Mouse (Mus musculus) layer of hippocampus, postnatal 25 days (tissue): ENCODE measurements around the gene Mymk. TPM values are rescaled to one million over a fixed set of nuclear protein-coding genes. Genes with fewer than 3 reads are reported as not detected.
A peak's percentile ranks its signal among the peaks of the same experiment; 100 is the strongest.

Source experiments
- DNase-seq, 2 experiments: peaks; one replicate each; pipeline ENCODE4 v3.0.0; 2022; ENCODE audit warnings: mixed read lengths in 2 of 2, low spot score in 1 of 2; ENCODE audit errors: extremely low spot score in 1 of 2
- total RNA-seq, 2 experiments: library from RNA; stranded (reverse); gene quantifications; 2 replicates each; pipeline ENCODE4 v1.2.3; 2021

The Mymk gene
- total RNA-seq, 2 experiments from 2014 or later: 0.61 to 0.71 TPM

- no peak for DNase-seq
Measured at GRCm38 (mm10) chr2:27083761-27084475, 11.9 kb upstream of the Mymk start.

GRCm38 (mm10) chr2:27079649-27080048 is 7.7 kb upstream of the Mymk start:
- DNase-seq: no peak

GRCm38 (mm10) chr2:27079152-27079584 is 7.2 kb upstream of the Mymk start, which contains the start of gene Adamtsl2:
Gene Adamtsl2, plus strand, starts transcription at chr2:27079379.
- DNase-seq: peak in 1 of 2 experiments; percentile 52

- DNase-seq: no peak
Measured at GRCm38 (mm10) chr2:27078312-27078711, 6.3 kb upstream of the Mymk start.

- no peak for DNase-seq
Measured at GRCm38 (mm10) chr2:27077655-27078244, 5.8 kb upstream of the Mymk start.

- no peak for DNase-seq
Measured at GRCm38 (mm10) chr2:27075485-27075884, 3.5 kb upstream of the Mymk start.

GRCm38 (mm10) chr2:27074804-27075203 is 2.8 kb upstream of the Mymk start:
- no peak for DNase-seq

- no peak for DNase-seq
Measured at GRCm38 (mm10) chr2:27073407-27073806, 1.4 kb upstream of the Mymk start.

- peak; percentile 59 to 84 for DNase-seq
Measured at GRCm38 (mm10) chr2:27071137-27071536, 842 bp downstream of the Mymk start.

- DNase-seq: no peak
Measured at GRCm38 (mm10) chr2:27070247-27070813, 1.6 kb downstream of the Mymk start.

GRCm38 (mm10) chr2:27069646-27070045 is 2.3 kb downstream of the Mymk start:
- no peak for DNase-seq

- DNase-seq: no peak
Measured at GRCm38 (mm10) chr2:27067996-27068395, 4.0 kb downstream of the Mymk start.

- no peak for DNase-seq
Measured at GRCm38 (mm10) chr2:27067124-27067523, 4.9 kb downstream of the Mymk start.

GRCm38 (mm10) chr2:27059187-27059586 is 12.8 kb downstream of the Mymk start:
- no peak for DNase-seq

GRCm38 (mm10) chr2:27058751-27059150 is 13.2 kb downstream of the Mymk start:
- DNase-seq: no peak

GRCm38 (mm10) chr2:27058251-27058650 is 13.7 kb downstream of the Mymk start:
- no peak for DNase-seq

GRCm38 (mm10) chr2:27049408-27049807 is 22.6 kb downstream of the Mymk start:
- no peak for DNase-seq

GRCm38 (mm10) chr2:27045979-27046770 is 25.8 kb downstream of the Mymk start:
- no peak for DNase-seq

- DNase-seq: no peak
Measured at GRCm38 (mm10) chr2:27044641-27045040, 27.3 kb downstream of the Mymk start.

GRCm38 (mm10) chr2:27044166-27044565 is 27.8 kb downstream of the Mymk start:
- no peak for DNase-seq

GRCm38 (mm10) chr2:27043461-27043860 is 28.5 kb downstream of the Mymk start:
- DNase-seq: peak; percentile 74 to 95
